Mouse (Mus musculus) embryonic facial prominence, embryonic 10.5 days (tissue): ENCODE results near the gene Arhgef1. TPM values are rescaled to one million over a fixed set of nuclear protein-coding genes. Genes with fewer than 3 reads are reported as not detected.

Experiments
- DNase-seq: peaks from one replicate; pipeline ENCODE4 v3.0.0-alpha.2; 2017; ENCODE audit warnings: low spot score
- H3K27ac ChIP-seq: fragments of 300-500 bp; sonication (generic); replicated peaks from 2 replicates; pipeline ENCODE4 v1.5.1; 2016; ENCODE audit warnings: mild to moderate bottlenecking
- H3K27me3 ChIP-seq: fragments of 300-500 bp; sonication (generic); replicated peaks from 2 replicates; pipeline ENCODE4 v1.6.1; 2016; ENCODE audit warnings: low read depth, mild to moderate bottlenecking; ENCODE audit not compliant: poor library complexity, severe bottlenecking
- H3K36me3 ChIP-seq: fragments of 300-500 bp; sonication (generic); replicated peaks from 2 replicates; pipeline ENCODE4 v1.6.1; 2016; ENCODE audit warnings: mild to moderate bottlenecking, moderate library complexity
- H3K4me1 ChIP-seq: fragments of 300-500 bp; sonication (generic); 2 replicates; pipeline ENCODE4 v1.6.1; 2016
- H3K4me3 ChIP-seq: fragments of 300-500 bp; sonication (generic); 2 replicates; pipeline ENCODE4 v1.5.1; 2016; ENCODE audit warnings: mild to moderate bottlenecking, moderate library complexity
- H3K9me3 ChIP-seq: fragments of 300-500 bp; sonication (generic); 2 replicates; pipeline ENCODE4 v1.6.1; 2016; ENCODE audit warnings: mild to moderate bottlenecking
- WGBS: fragments of 180-500 bp; shearing (Covaris S2); methylation state at CpG from one replicate; pipeline ENCODE4 v1.1.7; 2016; 5-methylcytosine and 5-hydroxymethylcytosine counted together
- polyA plus RNA-seq: library from polyadenylated mRNA; unstranded; fragments of >200 nt; fragmentation: Nextera tagmentation; extraction: Ambion mirVana; gene quantifications from 2 replicates; pipeline ENCODE4 v1.2.1, GENCODE M21; 2016

Gene Arhgef1
- polyA plus RNA-seq, result 79.9 and 87.0 TPM in 2 replicates

DNA sequence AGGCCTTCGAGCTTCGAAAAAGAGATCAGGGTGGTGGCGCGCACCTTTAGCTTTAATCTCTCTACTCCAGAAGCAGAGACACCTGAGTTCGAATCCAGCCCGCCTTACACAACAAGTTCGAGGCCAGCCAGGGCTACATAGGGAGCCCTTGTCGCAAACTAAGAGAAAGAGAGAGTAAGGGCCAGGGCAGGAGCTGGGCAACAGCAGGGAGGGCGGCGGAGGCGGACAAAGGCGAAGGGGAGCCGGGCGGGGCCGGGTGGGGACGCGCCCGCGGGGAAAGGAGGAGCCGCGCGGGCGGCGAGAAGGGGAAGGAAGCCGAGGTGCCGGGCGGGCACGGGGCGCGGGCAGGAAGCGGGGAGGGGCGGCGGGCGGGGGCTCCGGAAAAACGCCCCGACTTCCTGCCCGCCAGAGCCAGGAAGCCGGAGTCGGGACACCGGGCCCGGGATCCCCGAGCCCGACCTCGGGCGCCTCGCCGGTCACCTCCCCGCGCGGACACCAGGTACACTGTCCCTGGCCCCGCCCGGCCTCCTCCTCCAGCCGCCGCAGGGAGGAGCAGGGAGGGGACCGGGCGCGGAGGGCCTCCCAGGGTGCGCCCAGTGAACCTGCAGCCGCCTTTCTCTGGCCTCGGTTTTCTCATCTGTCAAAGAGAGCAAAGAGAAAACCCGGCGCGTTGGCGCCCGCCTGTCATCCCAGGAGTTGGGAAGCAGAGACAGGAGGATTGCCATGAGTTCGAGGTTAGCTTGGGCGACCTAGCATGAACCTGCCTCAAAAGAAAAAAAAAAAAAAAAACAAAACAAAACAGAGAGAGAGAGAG is at the start of gene Arhgef1:
Arhgef1 (plus strand) TSS at position 283 of the 814 bp plus-strand sequence.
- WGBS, result 5% methylated on average over 67 of the region's 68 CpGs
- H3K27ac ChIP-seq, result peak within 1 kb of the TSS; percentile 88
- H3K4me3 ChIP-seq, result peak within 1 kb of the TSS; percentile 78
- peaks cover 56% of the 10 kb centered on the region for H3K4me1 ChIP-seq
- no peaks in the 10 kb centered on the region for H3K9me3 ChIP-seq
- no peaks in the 10 kb centered on the region for H3K27me3 ChIP-seq
- H3K36me3 ChIP-seq, result peaks cover 4% of the 10 kb centered on the region; the same call in 1 of the 2 replicates
- peak; percentile 69 for DNase-seq

DNA sequence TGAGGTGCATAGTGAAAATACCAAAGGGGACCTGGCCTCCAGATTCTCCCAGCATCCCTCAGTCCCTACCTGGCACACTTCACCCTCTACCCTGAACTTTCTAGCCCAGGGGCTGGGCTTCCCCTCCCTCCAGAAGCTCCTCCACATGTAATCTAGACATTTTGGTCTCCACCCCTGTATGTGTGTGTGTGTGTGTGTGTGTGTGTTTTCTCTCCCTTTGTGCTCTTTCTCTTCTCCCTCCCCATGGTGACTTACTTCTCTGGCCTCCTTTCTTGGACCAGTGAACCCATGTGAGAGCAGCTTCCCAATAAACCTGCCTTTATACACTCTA is 49.5 kb upstream of the Arhgef1 start:
- Histone ChIP-seq H3K27ac (peak overlapping the region; percentile 69), H3K36me3 (no peaks in the 10 kb centered on the region), H3K27me3 (no peaks in the 10 kb centered on the region), H3K9me3 (no peaks in the 10 kb centered on the region), H3K4me1 (peaks cover 34% of the 10 kb centered on the region), H3K4me3 (no peak overlapping the region)
- DNase-seq, result no peak

GRCm38 (mm10) chr7:24853695-24854094 is 49.0 kb upstream of the Arhgef1 start:
- DNase-seq, result peak; percentile 47
- peak overlapping the region; percentile 69 for H3K27ac ChIP-seq
- H3K27me3 ChIP-seq, result no peaks in the 10 kb centered on the region
- no peaks in the 10 kb centered on the region for H3K36me3 ChIP-seq
- 33% methylated on average over 7 of the region's 7 CpGs for WGBS
- H3K4me1 ChIP-seq, result peaks cover 34% of the 10 kb centered on the region
- no peaks in the 10 kb centered on the region for H3K9me3 ChIP-seq
- H3K4me3 ChIP-seq, result peak overlapping the region; percentile 27; the same call in 1 of the 2 replicates

- Histone ChIP-seq H3K4me3 (no peak overlapping the region), H3K27ac (peak overlapping the region; percentile 54; the same call in 1 of the 2 replicates)
Measured at GRCm38 (mm10) chr7:24856460-24857120, 46.1 kb upstream of the Arhgef1 start.

DNA sequence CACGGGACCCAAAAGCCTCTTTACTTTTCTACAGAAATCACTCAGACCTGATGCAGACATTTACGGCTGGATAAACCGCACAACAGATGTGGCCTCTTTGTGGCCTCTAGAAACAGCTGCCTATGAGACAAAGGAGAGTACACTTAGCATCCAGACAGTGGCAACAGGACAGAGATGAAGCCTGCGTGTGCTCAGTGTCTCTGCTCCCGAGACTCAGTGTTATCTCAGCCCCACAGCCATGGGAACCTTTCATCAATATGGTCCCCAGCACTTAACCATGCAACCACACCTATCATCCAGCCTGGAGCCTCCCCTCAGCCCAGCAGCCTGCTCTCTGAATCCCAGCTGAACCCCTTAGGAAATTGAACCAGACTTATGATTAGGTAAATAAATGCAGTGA is 43.5 kb upstream of the Arhgef1 start:
- Histone ChIP-seq H3K36me3 (no peaks in the 10 kb centered on the region), H3K4me3 (no peak overlapping the region), H3K4me1 (peaks cover 11% of the 10 kb centered on the region), H3K9me3 (no peaks in the 10 kb centered on the region), H3K27ac (no peak overlapping the region), H3K27me3 (no peaks in the 10 kb centered on the region)
- 87% methylated on average over 5 of the region's 5 CpGs for WGBS
- DNase-seq, result no peak

More at GRCm38 (mm10) chr7:24856460-24857120, 46.1 kb upstream of the Arhgef1 start:
- H3K4me1 ChIP-seq, result peaks cover 22% of the 10 kb centered on the region
- H3K36me3 ChIP-seq, result no peaks in the 10 kb centered on the region
- no peak for DNase-seq
- no peaks in the 10 kb centered on the region for H3K9me3 ChIP-seq
- H3K27me3 ChIP-seq, result no peaks in the 10 kb centered on the region
- 33% methylated on average over 6 of the region's 6 CpGs for WGBS

- H3K4me1 ChIP-seq, result peaks cover 8% of the 10 kb centered on the region
- no peak within 1 kb of the TSS for H3K4me3 ChIP-seq
- 0 out of 2 replicates have a peak, but pooled peaks cover 13% of the 10 kb centered on the region for H3K27me3 ChIP-seq
- DNase-seq, result no peak
- no peaks in the 10 kb centered on the region for H3K9me3 ChIP-seq
- no peaks in the 10 kb centered on the region for H3K36me3 ChIP-seq
- H3K27ac ChIP-seq, result no peak within 1 kb of the TSS
- WGBS, result 92% methylated on average over 7 of the region's 7 CpGs
Measured at GRCm38 (mm10) chr7:24861913-24862312, 40.8 kb upstream of the Arhgef1 start, which contains the start of gene Gm9844. Gene Gm9844, plus strand, starts transcription at chr7:24862213.

DNA sequence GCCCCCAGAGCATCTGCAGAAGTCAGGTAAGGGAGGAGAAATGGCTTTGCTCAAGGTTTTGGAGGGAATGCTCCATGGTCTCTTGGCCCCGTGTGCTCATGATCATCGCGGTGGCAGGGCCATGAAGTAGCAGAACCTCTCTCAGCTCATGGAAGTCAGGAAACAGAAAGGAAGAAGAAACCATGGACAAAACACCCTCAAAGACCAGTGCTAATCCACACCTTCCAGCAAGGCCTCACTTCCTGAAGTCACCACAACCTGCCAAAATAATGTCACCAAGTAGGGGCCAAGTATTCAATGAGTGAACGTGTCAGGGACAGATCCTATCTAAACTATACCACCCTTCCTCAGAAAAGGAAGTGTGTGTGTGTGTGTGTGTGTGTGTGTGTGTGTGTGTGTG is 39.9 kb upstream of the Arhgef1 start:
- Histone ChIP-seq H3K4me1 (0 out of 2 replicates have a peak, but pooled peaks cover 5% of the 10 kb centered on the region), H3K9me3 (no peaks in the 10 kb centered on the region), H3K27me3 (0 out of 2 replicates have a peak, but pooled peaks cover 13% of the 10 kb centered on the region), H3K36me3 (no peaks in the 10 kb centered on the region), H3K4me3 (no peak overlapping the region), H3K27ac (no peak overlapping the region)
- no peak for DNase-seq
- 83% methylated on average over 4 of the region's 4 CpGs for WGBS

GRCm38 (mm10) chr7:24864156-24864555 is 38.6 kb upstream of the Arhgef1 start:
- 28% methylated on average over 6 of the region's 6 CpGs for WGBS
- no peaks in the 10 kb centered on the region for H3K9me3 ChIP-seq
- no peak for DNase-seq

DNA sequence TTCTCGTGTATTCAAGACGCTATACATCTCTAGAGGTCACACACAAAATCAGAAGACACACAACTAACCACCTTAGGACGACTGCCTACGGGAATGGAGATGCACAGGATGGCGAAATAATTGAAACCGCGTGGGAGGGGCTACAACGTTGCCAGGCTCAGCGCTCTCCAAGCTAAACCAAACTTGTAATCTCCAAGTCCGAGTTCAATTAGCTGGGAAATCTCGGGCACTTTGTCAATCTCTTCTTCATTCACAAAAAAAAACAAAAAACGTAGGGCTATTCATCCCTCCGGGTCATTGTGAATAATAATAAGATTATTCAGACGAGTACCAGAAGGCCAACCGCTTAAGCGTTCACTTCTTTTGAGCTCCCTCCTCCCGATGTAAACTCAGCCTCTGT is 33.6 kb upstream of the Arhgef1 start:
- 68% methylated on average over 17 of the region's 17 CpGs for WGBS
- Histone ChIP-seq H3K36me3 (no peaks in the 10 kb centered on the region), H3K4me1 (0 out of 2 replicates have a peak, but pooled peaks cover 4% of the 10 kb centered on the region), H3K4me3 (no peak overlapping the region), H3K9me3 (peaks cover 7% of the 10 kb centered on the region; the same call in 1 of the 2 replicates), H3K27me3 (peaks cover 33% of the 10 kb centered on the region), H3K27ac (no peak overlapping the region)
- DNase-seq, result no peak

More at GRCm38 (mm10) chr7:24864156-24864555, 38.6 kb upstream of the Arhgef1 start:
- Histone ChIP-seq H3K27ac (no peak overlapping the region; the same call in 1 of the 2 replicates), H3K27me3 (peaks cover 20% of the 10 kb centered on the region; the same call in 1 of the 2 replicates), H3K36me3 (no peaks in the 10 kb centered on the region), H3K4me3 (no peak overlapping the region), H3K4me1 (0 out of 2 replicates have a peak, but pooled peaks cover 5% of the 10 kb centered on the region)

DNA sequence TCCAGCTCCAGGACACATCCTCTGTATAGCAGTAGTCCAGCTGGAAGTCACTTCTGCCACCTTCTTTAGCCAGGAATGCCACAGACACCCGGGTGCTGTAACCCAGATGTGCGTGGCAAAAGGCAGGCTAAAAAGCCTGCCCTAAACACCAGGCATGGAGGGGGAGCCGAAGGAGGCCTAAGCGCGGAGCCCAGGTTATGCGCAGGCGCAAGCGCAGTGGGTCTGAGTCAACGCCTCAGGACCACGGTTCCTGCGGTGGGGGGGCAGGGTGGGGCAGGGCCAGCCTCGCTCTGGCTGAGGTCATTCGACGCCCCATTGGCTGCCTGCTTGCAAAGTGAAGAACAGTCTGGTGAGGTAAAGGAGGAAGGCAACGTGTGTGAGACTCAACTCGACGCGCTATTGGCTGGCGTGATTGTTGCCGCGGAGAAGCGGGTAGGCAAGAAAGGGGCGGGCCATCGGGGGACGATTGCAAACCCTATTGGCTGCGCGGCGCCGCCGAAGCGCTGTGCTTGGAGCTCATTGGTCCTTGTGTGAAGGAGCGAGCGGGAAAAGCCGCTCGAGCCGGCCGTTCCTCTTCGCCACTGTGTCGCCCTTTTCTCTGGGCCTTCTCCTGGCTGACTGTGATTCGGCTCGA is 33.1 kb upstream of the Arhgef1 start, which contains the start of the genes Lypd4 and Dmrtc2:
Lypd4 (minus strand) TSS at position 410 of the 634 bp plus-strand sequence.
Dmrtc2 (plus strand) TSS at position 526 of the 634 bp plus-strand sequence.
- Histone ChIP-seq H3K36me3 (no peaks in the 10 kb centered on the region), H3K4me1 (no peaks in the 10 kb centered on the region), H3K9me3 (peaks cover 7% of the 10 kb centered on the region; the same call in 1 of the 2 replicates), H3K27me3 (peaks cover 30% of the 10 kb centered on the region), H3K4me3 (0 out of 2 replicates have a peak within 1 kb of the TSS, but pooled peaks have one; percentile 16), H3K27ac (no peak within 1 kb of the TSS; the same call in 1 of the 2 replicates)
- peak; percentile 35 for DNase-seq
- WGBS, result 51% methylated on average over 41 of the region's 41 CpGs

DNA sequence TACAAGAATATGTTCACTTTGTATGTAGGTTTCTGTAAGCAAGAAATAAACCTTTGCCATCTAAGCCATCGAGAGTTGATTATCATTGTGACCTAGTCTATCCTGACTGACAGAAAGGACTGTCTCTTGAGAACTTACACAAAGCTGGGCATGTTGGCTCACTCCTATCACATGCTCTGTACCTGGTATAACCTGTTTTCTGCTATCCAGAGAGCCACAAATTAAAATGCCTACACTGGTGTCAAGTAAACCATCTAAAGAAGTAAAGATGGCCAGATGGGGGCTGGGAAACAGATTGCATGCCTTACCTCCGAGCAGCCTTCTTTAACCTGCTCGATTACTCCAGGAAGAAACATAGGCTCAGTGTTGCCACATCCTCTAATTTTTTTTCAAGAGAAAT is 25.1 kb upstream of the Arhgef1 start:
- no peak for DNase-seq
- H3K4me1 ChIP-seq, result peaks cover 40% of the 10 kb centered on the region
- WGBS, result 54% methylated on average over 3 of the region's 3 CpGs

GRCm38 (mm10) chr7:24879620-24880019 is 23.1 kb upstream of the Arhgef1 start:
- H3K4me3 ChIP-seq, result no peak overlapping the region
- no peaks in the 10 kb centered on the region for H3K9me3 ChIP-seq
- no peak for DNase-seq
- H3K27me3 ChIP-seq, result no peaks in the 10 kb centered on the region
- 23% methylated on average over 2 of the region's 2 CpGs for WGBS
- H3K36me3 ChIP-seq, result no peaks in the 10 kb centered on the region
- H3K27ac ChIP-seq, result no peak overlapping the region
- peaks cover 40% of the 10 kb centered on the region for H3K4me1 ChIP-seq

More for the DNA sequence above, 25.1 kb upstream of the Arhgef1 start:
- no peaks in the 10 kb centered on the region for H3K27me3 ChIP-seq
- H3K9me3 ChIP-seq, result no peaks in the 10 kb centered on the region
- H3K36me3 ChIP-seq, result no peaks in the 10 kb centered on the region
- no peak overlapping the region for H3K4me3 ChIP-seq
- 0 out of 2 replicates have a peak overlapping the region, but pooled peaks have one; percentile 11 for H3K27ac ChIP-seq
